Mouse (Mus musculus) G1E-ER4 (cell line): ENCODE results near the gene Krtap9-5. TPM values are rescaled to one million over a fixed set of nuclear protein-coding genes. Genes with fewer than 3 reads are reported as not detected.

ENCODE experiments used
- GATA1 ChIP-seq: IDR thresholded peaks from one replicate; pipeline ENCODE4 v1.8.0; 2012; ENCODE audit warnings: low read length, inconsistent platforms
- polyA plus RNA-seq: library from polyadenylated mRNA; stranded (reverse); fragments of >175 nt; gene quantifications from 2 replicates; pipeline ENCODE4 v1.2.3, GENCODE M21; 2012

Gene Krtap9-5
- polyA plus RNA-seq, 1 experiment = not detected

DNA sequence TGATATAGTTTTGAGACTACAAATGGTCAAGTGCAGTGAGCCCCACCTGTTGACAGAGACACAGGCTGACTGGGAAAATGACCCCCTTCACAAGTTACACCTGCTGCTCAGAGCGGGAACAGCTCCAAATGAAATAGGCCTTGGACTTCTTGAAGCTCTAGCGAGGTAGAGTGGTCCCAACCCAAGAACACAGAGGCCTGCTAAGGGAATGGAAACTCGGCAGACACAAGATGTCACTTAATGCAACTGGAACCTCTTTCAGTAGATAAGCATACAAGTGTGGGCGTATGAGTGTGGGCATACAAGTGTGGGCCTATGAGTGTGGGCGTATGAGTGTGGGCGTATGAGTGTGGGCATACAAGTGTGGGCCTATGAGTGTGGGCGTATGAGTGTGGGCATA is 50.8 kb downstream of the Krtap9-5 start:
- no peak for TF ChIP-seq GATA1

Other genes with a start within 250 kb of the Krtap9-5 start
- not detected in 2 replicates for gene Gm14180, start 214.2 kb upstream of the Krtap9-5 start, polyA plus RNA-seq
- not detected in 2 replicates for gene Gm11595, start 175.6 kb upstream of the Krtap9-5 start, polyA plus RNA-seq
- gene Krtap4-8, start 167.8 kb upstream of the Krtap9-5 start, polyA plus RNA-seq = not detected in 2 replicates
- not detected in 2 replicates for gene Krtap4-9, start 163.3 kb upstream of the Krtap9-5 start, polyA plus RNA-seq
- not detected in 2 replicates for gene Gm11596, start 155.0 kb upstream of the Krtap9-5 start, polyA plus RNA-seq
- not detected in 2 replicates for gene Gm11569, start 149.5 kb upstream of the Krtap9-5 start, polyA plus RNA-seq
- gene Gm11554, start 144.0 kb upstream of the Krtap9-5 start, polyA plus RNA-seq = not detected in 2 replicates
- not detected in 2 replicates for gene Krtap4-13, start 138.6 kb upstream of the Krtap9-5 start, polyA plus RNA-seq
- gene Gm11564, start 132.8 kb upstream of the Krtap9-5 start, polyA plus RNA-seq = not detected in 2 replicates
- gene 2300003K06Rik, start 110.4 kb upstream of the Krtap9-5 start, polyA plus RNA-seq = not detected in 2 replicates
- not detected in 2 replicates for gene Krtap4-16, start 96.9 kb upstream of the Krtap9-5 start, polyA plus RNA-seq
- gene Gm11568, start 90.6 kb upstream of the Krtap9-5 start, polyA plus RNA-seq = not detected in 2 replicates
- gene Gm11559, start 84.0 kb upstream of the Krtap9-5 start, polyA plus RNA-seq = not detected in 2 replicates
- gene Krtap9-1, start 75.1 kb upstream of the Krtap9-5 start, polyA plus RNA-seq = not detected in 2 replicates
- not detected in 2 replicates for gene Gm11567, start 69.3 kb upstream of the Krtap9-5 start, polyA plus RNA-seq
- gene Krtap31-1, start 40.6 kb upstream of the Krtap9-5 start, polyA plus RNA-seq = not detected in 2 replicates
- gene Gm11565, start 33.7 kb upstream of the Krtap9-5 start, polyA plus RNA-seq = not detected in 2 replicates
- gene Krtap31-2, start 12.2 kb upstream of the Krtap9-5 start, polyA plus RNA-seq = not detected in 2 replicates
- not detected in 2 replicates for gene Krtap29-1, start 30.6 kb downstream of the Krtap9-5 start, polyA plus RNA-seq
- gene Krtap16-1, start 38.1 kb downstream of the Krtap9-5 start, polyA plus RNA-seq = not detected in 2 replicates
- not detected in 2 replicates for gene Krtap17-1, start 45.5 kb downstream of the Krtap9-5 start, polyA plus RNA-seq
- not detected in 2 replicates for gene Krt33a, start 67.7 kb downstream of the Krtap9-5 start, polyA plus RNA-seq
- not detected in 2 replicates for gene Krt33b, start 81.4 kb downstream of the Krtap9-5 start, polyA plus RNA-seq
- gene Krt34, start 93.1 kb downstream of the Krtap9-5 start, polyA plus RNA-seq = not detected in 2 replicates
- gene Krt31, start 102.1 kb downstream of the Krtap9-5 start, polyA plus RNA-seq = not detected in 2 replicates
- gene Krt32, start 139.8 kb downstream of the Krtap9-5 start, polyA plus RNA-seq = not detected in 2 replicates
- gene Krt35, start 147.8 kb downstream of the Krtap9-5 start, polyA plus RNA-seq = not detected in 2 replicates
- gene Krt36, start 157.2 kb downstream of the Krtap9-5 start, polyA plus RNA-seq = not detected in 2 replicates
- gene Krt13, start 173.1 kb downstream of the Krtap9-5 start, polyA plus RNA-seq = not detected in 2 replicates
- not detected in 2 replicates for gene Krt15, start 187.5 kb downstream of the Krtap9-5 start, polyA plus RNA-seq
- not detected in 2 replicates for gene Krt19, start 200.2 kb downstream of the Krtap9-5 start, polyA plus RNA-seq
- gene Krt9, start 244.8 kb downstream of the Krtap9-5 start, polyA plus RNA-seq = not detected in 2 replicates